Mouse (Mus musculus) ES-E14 (cell line): Measurements from ENCODE around the gene Smg1. TPM values are rescaled to one million over a fixed set of nuclear protein-coding genes. Genes with fewer than 3 reads are reported as not detected.

Source experiments
- DNase-seq: peaks from one replicate; pipeline ENCODE4 v3.0.0-alpha.2; 2013; ENCODE audit warnings: low read depth, low spot score
- H3K27ac ChIP-seq: 2 replicates; pipeline ENCODE4 v1.5.1; 2012; ENCODE audit warnings: low read depth, mild to moderate bottlenecking, low read length, moderate library complexity, mixed read lengths; ENCODE audit not compliant: poor library complexity, insufficient read depth, severe bottlenecking
- H3K36me3 ChIP-seq: 2 replicates; pipeline ENCODE4 v1.6.1; 2012; ENCODE audit warnings: mild to moderate bottlenecking, low read length, moderate library complexity, mixed read lengths; ENCODE audit not compliant: control insufficient read depth, poor library complexity, insufficient read depth, severe bottlenecking
- H3K4me1 ChIP-seq, 2 experiments: fragments of 150-350 bp in 1 of 2; sonication (generic) in 1 of 2; 2 replicates each; pipeline ENCODE4 v1.6.1; 2012; ENCODE audit warnings: low read length in 2 of 2, mild to moderate bottlenecking in 1 of 2, mixed read lengths in 1 of 2; ENCODE audit not compliant: control insufficient read depth in 2 of 2, insufficient read depth in 2 of 2, poor library complexity in 1 of 2
- H3K4me3 ChIP-seq, 2 experiments: fragments of 150-350 bp in 1 of 2; sonication (generic) in 1 of 2; 2 replicates each; pipeline ENCODE4 v1.5.1; 2012; ENCODE audit warnings: low read length in 2 of 2, low read depth in 1 of 2, mild to moderate bottlenecking in 1 of 2, mixed read lengths in 1 of 2; ENCODE audit not compliant: insufficient read depth in 1 of 2, poor library complexity in 1 of 2, severe bottlenecking in 1 of 2
- H3K9ac ChIP-seq: 2 replicates; pipeline ENCODE4 v1.6.1; 2012; ENCODE audit warnings: low read depth, mild to moderate bottlenecking, low read length, mixed read lengths; ENCODE audit not compliant: poor library complexity, insufficient read depth, severe bottlenecking
- H3K9me3 ChIP-seq: fragments of 150-350 bp; sonication (generic); 2 replicates; pipeline ENCODE4 v1.6.1; 2012; ENCODE audit warnings: low read depth, mild to moderate bottlenecking, low read length; ENCODE audit not compliant: control insufficient read depth, insufficient read depth
- CHD2 ChIP-seq: IDR thresholded peaks from 2 replicates; pipeline ENCODE4 v1.6.1; 2014; ENCODE audit warnings: mild to moderate bottlenecking, low read depth, low read length, inconsistent platforms
- HCFC1 ChIP-seq: IDR thresholded peaks from 2 replicates; pipeline ENCODE4 v1.6.1; 2012; ENCODE audit warnings: low read length, inconsistent platforms, borderline replicate concordance; ENCODE audit not compliant: insufficient read depth
- MAFK ChIP-seq: IDR thresholded peaks from 2 replicates; pipeline ENCODE4 v1.6.1; 2014; ENCODE audit warnings: mild to moderate bottlenecking, low read depth, low read length, inconsistent platforms; ENCODE audit not compliant: insufficient read depth
- ZC3H11A ChIP-seq: IDR thresholded peaks from 2 replicates; pipeline ENCODE4 v1.6.1; 2012; ENCODE audit warnings: low read depth, mild to moderate bottlenecking, inconsistent platforms, low read length, borderline replicate concordance
- ZNF384 ChIP-seq: IDR thresholded peaks from 2 replicates; pipeline ENCODE4 v1.6.1; 2012; ENCODE audit warnings: low read depth, low read length, inconsistent platforms
- in situ Hi-C, 2 experiments: fragments of 600-800 bp; cut with MboI; formaldehyde crosslinking; loops; one replicate each; pipeline ENCODE4 v1.15.1; 2025; ENCODE audit warnings: low sequenced_read_pairs in 2 of 2, inconsistent platforms in 1 of 2; ENCODE audit not compliant: unreplicated experiment in 2 of 2
- total RNA-seq: library from RNA; depleted of rRNA; stranded (reverse); fragments of 300-350 nt; gene quantifications from 2 replicates; pipeline ENCODE4 v1.2.3, GENCODE M21; 2012

Smg1 gene
- total RNA-seq, 1 experiment, result 55.3 TPM

GRCm38 (mm10) chr7:118115533-118115876 lies 128.0 kb downstream of the Smg1 start:
- no peaks in the 10 kb centered on the region for H3K9me3 ChIP-seq
- H3K9ac ChIP-seq, result peak overlapping the region; percentile 100
- in situ Hi-C loops, result no loop called here
- DNase-seq, result no peak
- peaks cover 64% of the 10 kb centered on the region for H3K36me3 ChIP-seq
- H3K4me1 ChIP-seq, result peaks cover 3 to 5% of the 10 kb centered on the region in 2 experiments; a peak in 2 of 4 replicates
- peak overlapping the region; percentile 89 for H3K27ac ChIP-seq
- TF ChIP-seq CHD2, result no peak
- TF ChIP-seq HCFC1, result no peak
- TF ChIP-seq ZC3H11A, result no peak
- TF ChIP-seq ZNF384, result no peak
- TF ChIP-seq MAFK, result no peak
- H3K4me3 ChIP-seq, result peak overlapping the region; percentile 68 to 96

- Histone ChIP-seq H3K4me1 (peaks cover 2 to 4% of the 10 kb centered on the region in 2 experiments; a peak in 2 of 4 replicates), H3K4me3 (peak overlapping the region; percentile 68 to 96), H3K27ac (no peak overlapping the region), H3K9ac (peak overlapping the region; percentile 100; the same call in 1 of the 2 replicates), H3K9me3 (no peaks in the 10 kb centered on the region), H3K36me3 (peaks cover 71% of the 10 kb centered on the region)
- TF ChIP-seq MAFK (no peak), ZC3H11A (no peak), HCFC1 (no peak), CHD2 (no peak), ZNF384 (no peak)
- DNase-seq, result no peak
- in situ Hi-C loops, result no loop called here
Observed at GRCm38 (mm10) chr7:118113541-118114297, 129.8 kb downstream of the Smg1 start.

GRCm38 (mm10) chr7:118111128-118111527 lies 132.3 kb downstream of the Smg1 start:
- H3K9me3 ChIP-seq, result no peaks in the 10 kb centered on the region
- H3K9ac ChIP-seq, result peak overlapping the region; percentile 55
- peak overlapping the region; percentile 35 to 96 for H3K4me3 ChIP-seq
- H3K36me3 ChIP-seq, result peaks cover 87% of the 10 kb centered on the region
- peaks cover 0 to 6% of the 10 kb centered on the region in 2 experiments; a peak in 1 of 4 replicates for H3K4me1 ChIP-seq
- in situ Hi-C loops, result no loop called here
- no peak overlapping the region for H3K27ac ChIP-seq
- DNase-seq, result no peak
- TF ChIP-seq ZC3H11A (no peak), MAFK (no peak), ZNF384 (no peak), HCFC1 (no peak), CHD2 (0 out of 2 replicates have a peak, but pooled peaks have one; percentile 22)

GRCm38 (mm10) chr7:118107671-118108070 lies 135.8 kb downstream of the Smg1 start:
- in situ Hi-C loops, result no loop called here
- Histone ChIP-seq H3K36me3 (peaks cover 62% of the 10 kb centered on the region), H3K9me3 (no peaks in the 10 kb centered on the region), H3K4me1 (peaks cover 0 to 16% of the 10 kb centered on the region in 2 experiments; a peak in 1 of 4 replicates), H3K9ac (no peak overlapping the region), H3K4me3 (no peak overlapping the region), H3K27ac (no peak overlapping the region)
- TF ChIP-seq HCFC1 (no peak), MAFK (no peak), CHD2 (no peak), ZC3H11A (no peak), ZNF384 (no peak)
- no peak for DNase-seq
